14 mouse cellular contexts compared by ENCODE assay signal in the genomic region with DNA sequence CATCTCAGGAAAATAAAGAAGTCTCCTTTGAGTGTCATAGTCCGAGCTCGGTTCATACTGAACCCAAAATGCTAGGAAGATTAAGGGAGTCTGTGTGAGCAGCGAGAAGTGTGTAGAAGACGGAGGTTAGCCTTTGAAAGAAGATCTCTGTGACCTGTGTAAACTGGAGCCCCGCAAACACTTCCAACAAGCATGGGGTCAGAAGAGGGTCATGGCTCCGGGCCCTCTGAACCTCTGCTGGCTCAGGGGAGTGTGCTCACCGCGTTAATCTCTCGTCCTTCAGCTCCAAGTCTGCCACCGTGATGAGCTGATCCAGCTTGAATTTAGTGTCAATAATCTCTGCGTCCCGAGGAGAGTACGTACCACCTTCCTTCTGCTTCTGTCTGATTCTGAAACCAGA.
A peak's percentile ranks its signal among the peaks of the same experiment; 100 is the strongest.
DNase-seq lines count a peak whose midpoint lies in the region; ATAC-seq and TF ChIP-seq lines count a peak whose summit lies in the region.
"Had no signal": no experiment of that assay in that cellular context is flagged by ENCODE, and none has a peak within 500 bp of the region (broad histone marks: within the 10 kb centered on the region; RNA-seq: fewer than 3 reads in every experiment).

No protein-coding gene starts in this region.

- no peak overlapping the region for H3K27ac ChIP-seq in hindbrain, embryonic 11.5 days (ENCODE audit: low read depth, low read length)
- H3K27ac ChIP-seq in hindbrain, embryonic 12.5 days, result no peak overlapping the region
- no peak overlapping the region for H3K27ac ChIP-seq in midbrain, embryonic 11.5 days (ENCODE audit: low read depth, low read length)
- H3K27ac ChIP-seq in midbrain, postnatal 0 days (ENCODE audit: low read depth, low read length), result no peak overlapping the region
- H3K27ac ChIP-seq in embryonic facial prominence, embryonic 13.5 days, result no peak overlapping the region
- no peak overlapping the region for H3K27ac ChIP-seq in neural tube, embryonic 11.5 days (ENCODE audit: low read depth, low read length)
- H3K27ac ChIP-seq: forebrain, embryonic 15.5 days; heart, adult 2 months; liver, embryonic 15.5 days had no signal

- ATAC-seq in hindbrain, embryonic 11.5 days (ENCODE audit: low FRiP score), result peak; percentile 43; the same call in 1 of the 2 replicates
- no peak for ATAC-seq in hindbrain, embryonic 12.5 days (ENCODE audit: low FRiP score)
- peak; percentile 67 for ATAC-seq in midbrain, embryonic 11.5 days (ENCODE audit: low FRiP score)
- no peak for ATAC-seq in midbrain, postnatal 0 days (ENCODE audit: low FRiP score)
- ATAC-seq in embryonic facial prominence, embryonic 13.5 days (ENCODE audit: insufficient number of reproducible peaks, insufficient read depth, low FRiP score, low TSS enrichment, low read depth), result no peak
- ATAC-seq in neural tube, embryonic 11.5 days (ENCODE audit: insufficient read depth, low FRiP score, low TSS enrichment), result 0 out of 2 replicates have a peak, but pooled peaks have one; percentile 9
- ATAC-seq: forebrain, embryonic 15.5 days had no signal

- DNase-seq in hindbrain, embryonic 11.5 days (ENCODE audit: low spot score), result no peak
- DNase-seq in midbrain, embryonic 11.5 days (ENCODE audit: low spot score, missing footprints), result peak; percentile 84
- no peak for DNase-seq in midbrain, postnatal 0 days (ENCODE audit: low spot score)
- peak; percentile 20 for DNase-seq in neural tube, embryonic 11.5 days (ENCODE audit: low spot score)
- DNase-seq in right cerebral cortex, postnatal 14 days, result no peak
- DNase-seq in right cerebral cortex, postnatal 25 days, result no peak
- DNase-seq: adrenal gland, adult 8-10 months; B cell, adult 2 months; heart, adult 2 months; spleen, adult 18-20 months had no signal

- TF ChIP-seq CTCF in midbrain, postnatal 0 days (IDR thresholded peaks at IDR 0.05), result no peak

- H3K4me2 ChIP-seq in hindbrain, embryonic 11.5 days (replicated peaks; ENCODE audit: low read depth, low read length), result no peak overlapping the region
- no peak overlapping the region for H3K4me2 ChIP-seq in hindbrain, embryonic 12.5 days (replicated peaks)
- peak overlapping the region; percentile 15; the same call in 1 of the 2 replicates for H3K4me2 ChIP-seq in midbrain, embryonic 11.5 days
- no peak overlapping the region for H3K4me2 ChIP-seq in midbrain, postnatal 0 days (ENCODE audit: low read depth, low read length, poor library complexity, severe bottlenecking)
- H3K4me2 ChIP-seq in embryonic facial prominence, embryonic 13.5 days, result peak overlapping the region; percentile 14; the same call in 1 of the 2 replicates
- H3K4me2 ChIP-seq in neural tube, embryonic 11.5 days (ENCODE audit: low read depth), result no peak overlapping the region
- H3K4me2 ChIP-seq: forebrain, embryonic 15.5 days; liver, embryonic 15.5 days had no signal

- H3K4me1 ChIP-seq in hindbrain, embryonic 11.5 days (replicated peaks; ENCODE audit: control insufficient read depth, insufficient read depth, low read length), result no peaks in the 10 kb centered on the region
- H3K4me1 ChIP-seq in hindbrain, embryonic 12.5 days, result no peaks in the 10 kb centered on the region
- H3K4me1 ChIP-seq in midbrain, embryonic 11.5 days (ENCODE audit: control insufficient read depth, insufficient read depth, low read length), result no peaks in the 10 kb centered on the region
- H3K4me1 ChIP-seq in midbrain, postnatal 0 days (ENCODE audit: insufficient read depth, low read length), result no peaks in the 10 kb centered on the region
- H3K4me1 ChIP-seq in embryonic facial prominence, embryonic 13.5 days, result no peaks in the 10 kb centered on the region
- H3K4me1 ChIP-seq in neural tube, embryonic 11.5 days (ENCODE audit: control insufficient read depth, insufficient read depth, low read length), result no peaks in the 10 kb centered on the region
- H3K4me1 ChIP-seq: forebrain, embryonic 15.5 days; liver, embryonic 15.5 days had no signal

- H3K4me3 ChIP-seq in hindbrain, embryonic 11.5 days (ENCODE audit: low read depth, low read length), result no peak overlapping the region
- H3K4me3 ChIP-seq in hindbrain, embryonic 12.5 days, result no peak overlapping the region
- no peak overlapping the region for H3K4me3 ChIP-seq in midbrain, embryonic 11.5 days (ENCODE audit: low read depth, low read length)
- H3K4me3 ChIP-seq in midbrain, postnatal 0 days (ENCODE audit: low read depth, low read length), result no peak overlapping the region
- H3K4me3 ChIP-seq in embryonic facial prominence, embryonic 13.5 days, result no peak overlapping the region
- H3K4me3 ChIP-seq in neural tube, embryonic 11.5 days (ENCODE audit: low read depth, low read length), result no peak overlapping the region
- H3K4me3 ChIP-seq: forebrain, embryonic 15.5 days; heart, adult 2 months; liver, embryonic 15.5 days had no signal

- H3K27me3 ChIP-seq in hindbrain, embryonic 11.5 days (ENCODE audit: control insufficient read depth, insufficient read depth, low read length), result no peaks in the 10 kb centered on the region
- no peaks in the 10 kb centered on the region for H3K27me3 ChIP-seq in hindbrain, embryonic 12.5 days
- no peaks in the 10 kb centered on the region for H3K27me3 ChIP-seq in midbrain, embryonic 11.5 days (ENCODE audit: control insufficient read depth, insufficient read depth, low read length)
- no peaks in the 10 kb centered on the region for H3K27me3 ChIP-seq in midbrain, postnatal 0 days (ENCODE audit: insufficient read depth, low read length)
- H3K27me3 ChIP-seq in embryonic facial prominence, embryonic 13.5 days, result no peaks in the 10 kb centered on the region
- H3K27me3 ChIP-seq in neural tube, embryonic 11.5 days (ENCODE audit: control insufficient read depth, insufficient read depth, low read length), result no peaks in the 10 kb centered on the region
- H3K27me3 ChIP-seq: forebrain, embryonic 15.5 days; liver, embryonic 15.5 days had no signal

- no peaks in the 10 kb centered on the region for H3K9me3 ChIP-seq in hindbrain, embryonic 11.5 days (ENCODE audit: control insufficient read depth, low read length)
- H3K9me3 ChIP-seq in hindbrain, embryonic 12.5 days (replicated peaks), result no peaks in the 10 kb centered on the region
- no peaks in the 10 kb centered on the region for H3K9me3 ChIP-seq in midbrain, embryonic 11.5 days (ENCODE audit: control insufficient read depth, low read length)
- no peaks in the 10 kb centered on the region for H3K9me3 ChIP-seq in midbrain, postnatal 0 days (ENCODE audit: low read length)
- no peaks in the 10 kb centered on the region for H3K9me3 ChIP-seq in embryonic facial prominence, embryonic 13.5 days
- H3K9me3 ChIP-seq in neural tube, embryonic 11.5 days (ENCODE audit: control insufficient read depth, low read length), result no peaks in the 10 kb centered on the region
- H3K9me3 ChIP-seq: forebrain, embryonic 15.5 days; liver, embryonic 15.5 days had no signal

- WGBS in hindbrain, embryonic 11.5 days, result 27% methylated on average over 13 of the region's 13 CpGs
- WGBS in hindbrain, embryonic 12.5 days, result 27% methylated on average over 13 of the region's 13 CpGs
- 22% methylated on average over 13 of the region's 13 CpGs for WGBS in midbrain, embryonic 11.5 days
- WGBS in midbrain, postnatal 0 days, result 29% methylated on average over 13 of the region's 13 CpGs
- 8% methylated on average over 13 of the region's 13 CpGs for WGBS in embryonic facial prominence, embryonic 13.5 days
- 21% methylated on average over 13 of the region's 13 CpGs for WGBS in neural tube, embryonic 11.5 days

- no peak overlapping the region for H3K9ac ChIP-seq in hindbrain, embryonic 11.5 days (ENCODE audit: low read depth, low read length)
- no peak overlapping the region for H3K9ac ChIP-seq in hindbrain, embryonic 12.5 days
- no peak overlapping the region for H3K9ac ChIP-seq in midbrain, embryonic 11.5 days (ENCODE audit: low read length)
- H3K9ac ChIP-seq in midbrain, postnatal 0 days (replicated peaks; ENCODE audit: low read length, poor library complexity, severe bottlenecking), result no peak overlapping the region
- H3K9ac ChIP-seq in embryonic facial prominence, embryonic 13.5 days, result no peak overlapping the region
- no peak overlapping the region for H3K9ac ChIP-seq in neural tube, embryonic 11.5 days (ENCODE audit: low read length)
- H3K9ac ChIP-seq: forebrain, embryonic 15.5 days; liver, embryonic 15.5 days had no signal

- no peaks in the 10 kb centered on the region for H3K36me3 ChIP-seq in hindbrain, embryonic 11.5 days (ENCODE audit: control insufficient read depth, insufficient read depth, low read length)
- H3K36me3 ChIP-seq in hindbrain, embryonic 12.5 days, result no peaks in the 10 kb centered on the region
- no peaks in the 10 kb centered on the region for H3K36me3 ChIP-seq in midbrain, embryonic 11.5 days (ENCODE audit: control insufficient read depth, insufficient read depth, low read length)
- H3K36me3 ChIP-seq in midbrain, postnatal 0 days (ENCODE audit: insufficient read depth, low read length), result no peaks in the 10 kb centered on the region
- no peaks in the 10 kb centered on the region for H3K36me3 ChIP-seq in embryonic facial prominence, embryonic 13.5 days
- no peaks in the 10 kb centered on the region for H3K36me3 ChIP-seq in neural tube, embryonic 11.5 days (ENCODE audit: control insufficient read depth, insufficient read depth, low read length)
- H3K36me3 ChIP-seq: forebrain, embryonic 15.5 days; liver, embryonic 15.5 days had no signal

Comparison
In these comparisons a context has a peak if more than half of its experiments do, and no peak if none do; other contexts are left out.
1. ATAC-seq: peak in hindbrain, embryonic 11.5 days (single experiment), midbrain, embryonic 11.5 days (single experiment) and neural tube, embryonic 11.5 days (single experiment); none in hindbrain, embryonic 12.5 days (single experiment), midbrain, postnatal 0 days (single experiment) and embryonic facial prominence, embryonic 13.5 days (single experiment).
2. DNase-seq: peak in midbrain, embryonic 11.5 days (single experiment) and neural tube, embryonic 11.5 days (single experiment); none in hindbrain, embryonic 11.5 days (single experiment), midbrain, postnatal 0 days (single experiment), right cerebral cortex, postnatal 14 days (single experiment) and right cerebral cortex, postnatal 25 days (single experiment).
3. H3K4me2 ChIP-seq: peak in midbrain, embryonic 11.5 days (single experiment) and embryonic facial prominence, embryonic 13.5 days (single experiment); none in hindbrain, embryonic 11.5 days (single experiment), hindbrain, embryonic 12.5 days (single experiment), midbrain, postnatal 0 days (single experiment) and neural tube, embryonic 11.5 days (single experiment).